Mouse (Mus musculus) embryo, embryonic 10 days (tissue): ENCODE measurements at regions not wholly inside any gene's neighbourhood (a gene's known extent, or its start where the extent isn't known, plus 50 kb on each side); places are given as distances from the start of the nearest gene placed in this dataset.
A peak's percentile ranks its signal among the peaks of the same experiment; 100 is the strongest.

Experiments used
- DNase-seq: peaks from one replicate; pipeline ENCODE4 v3.0.0-alpha.2; 2015; ENCODE audit warnings: low spot score

DNA sequence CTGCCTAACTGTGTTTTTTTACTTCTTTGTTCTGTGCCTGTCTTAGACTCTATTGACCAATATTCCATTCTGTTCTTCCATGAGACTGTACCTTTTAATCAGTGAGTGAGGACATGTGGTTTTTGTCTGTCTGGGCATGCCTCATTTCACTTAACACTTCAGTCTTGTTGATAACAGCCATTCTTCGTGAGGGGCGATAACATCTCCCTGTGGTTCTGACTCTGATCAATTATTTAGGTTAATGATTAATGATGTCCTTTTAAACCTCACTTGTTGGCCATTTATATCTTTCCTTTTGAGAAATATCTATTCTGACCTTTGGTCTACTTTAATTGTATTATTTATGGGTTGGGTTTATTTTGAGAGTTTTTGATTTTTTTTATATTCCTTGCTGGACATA is 496.0 kb downstream of the Cd109 start:
- peak; percentile 4 for DNase-seq

DNA sequence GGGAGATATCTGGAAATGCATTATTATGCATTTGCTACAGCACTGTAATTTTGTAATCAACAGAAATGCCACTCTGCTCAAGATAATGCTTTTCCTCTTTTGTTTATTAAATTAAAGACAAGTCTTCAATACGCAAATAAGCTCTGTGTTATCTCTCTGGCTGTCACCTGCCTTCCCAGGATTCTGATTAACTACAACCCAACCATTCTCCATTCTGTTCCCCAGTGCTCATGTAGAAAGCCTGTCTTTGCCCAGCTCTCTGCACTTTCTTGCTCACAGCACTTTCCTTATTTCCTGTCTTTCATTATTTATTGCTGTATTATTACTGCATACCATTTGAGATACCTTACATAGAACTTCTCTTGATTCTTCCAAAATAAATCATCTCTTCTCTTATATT is 525.6 kb downstream of the Cd109 start:
- no peak for DNase-seq

DNA sequence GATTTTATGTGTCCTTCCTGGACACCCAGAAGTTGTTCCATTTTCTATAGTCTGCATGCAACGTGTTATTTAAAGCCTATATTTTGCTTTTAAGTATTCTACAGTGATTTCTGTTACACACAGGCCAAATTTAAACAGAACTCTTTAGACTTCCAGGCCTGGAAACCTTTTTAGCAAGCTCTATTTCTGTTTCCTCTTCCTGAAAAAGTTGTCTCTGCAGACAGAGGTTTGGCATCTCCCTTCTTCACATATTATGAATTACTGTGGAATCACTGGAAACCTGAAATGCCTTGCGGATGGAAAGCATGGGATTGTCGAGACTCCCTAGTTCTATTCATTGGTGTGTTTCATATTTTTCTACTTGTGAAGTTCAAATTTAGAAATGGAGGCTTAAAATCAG is 530.7 kb downstream of the Cd109 start:
- DNase-seq = no peak

DNA sequence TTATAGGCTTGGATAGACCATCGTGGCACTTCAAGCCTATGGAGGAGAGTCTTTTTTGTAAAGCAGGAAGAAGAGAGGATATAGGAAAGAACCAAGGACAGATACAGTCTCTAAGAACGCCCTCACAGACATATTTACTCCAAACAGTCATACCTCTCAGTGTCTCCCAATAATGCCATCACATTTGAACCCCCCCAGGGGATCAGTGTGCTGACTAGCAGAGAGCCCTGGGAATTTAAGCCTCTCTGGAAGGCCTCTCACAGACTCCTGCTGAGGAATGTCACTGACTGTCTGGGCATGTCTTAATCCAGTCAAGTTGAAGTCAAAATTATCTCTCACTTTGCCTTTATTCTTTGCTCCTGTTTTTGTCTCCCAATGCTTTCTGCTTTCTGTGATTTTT is 550.2 kb downstream of the Cd109 start:
- DNase-seq = no peak

DNA sequence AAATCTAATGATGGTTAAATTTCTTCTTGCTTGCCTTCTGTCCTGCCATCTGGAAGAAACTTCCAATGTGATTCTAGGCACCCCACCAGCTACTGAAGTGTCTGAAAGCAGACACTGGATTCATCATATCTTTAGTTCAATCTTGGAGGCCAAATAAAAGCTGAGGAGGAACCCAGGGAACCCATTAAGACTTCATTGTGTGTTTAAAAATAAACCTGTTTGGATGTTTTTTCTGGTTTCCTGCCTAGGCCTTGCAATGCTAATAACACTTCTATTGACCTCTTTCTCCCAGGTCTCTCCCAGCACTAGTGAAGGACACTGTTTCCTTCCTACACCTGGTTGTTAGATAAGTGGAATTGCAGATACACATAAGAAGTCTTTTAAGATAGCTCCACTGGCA is 545.6 kb downstream of the Col12a1 start:
- DNase-seq = no peak

DNA sequence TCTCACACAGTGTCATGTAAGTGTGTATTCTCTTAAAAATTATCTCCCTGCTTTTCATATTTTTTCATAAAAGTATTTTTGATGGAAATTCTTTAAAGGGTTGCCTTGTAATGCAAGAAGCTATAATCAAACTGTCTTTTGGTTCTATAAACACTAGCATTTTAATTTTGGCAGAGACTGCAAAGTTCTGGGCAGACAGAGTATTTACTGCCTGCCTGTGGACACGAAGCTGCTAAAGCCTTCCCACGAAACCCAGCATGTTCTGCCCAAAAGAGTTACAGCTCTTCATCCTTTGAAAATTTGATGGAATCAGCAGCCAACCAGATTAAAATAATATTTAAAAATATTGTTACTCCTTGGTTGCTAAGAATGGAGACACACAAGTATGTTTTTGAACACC is 538.7 kb downstream of the Col12a1 start:
- no peak for DNase-seq

DNA sequence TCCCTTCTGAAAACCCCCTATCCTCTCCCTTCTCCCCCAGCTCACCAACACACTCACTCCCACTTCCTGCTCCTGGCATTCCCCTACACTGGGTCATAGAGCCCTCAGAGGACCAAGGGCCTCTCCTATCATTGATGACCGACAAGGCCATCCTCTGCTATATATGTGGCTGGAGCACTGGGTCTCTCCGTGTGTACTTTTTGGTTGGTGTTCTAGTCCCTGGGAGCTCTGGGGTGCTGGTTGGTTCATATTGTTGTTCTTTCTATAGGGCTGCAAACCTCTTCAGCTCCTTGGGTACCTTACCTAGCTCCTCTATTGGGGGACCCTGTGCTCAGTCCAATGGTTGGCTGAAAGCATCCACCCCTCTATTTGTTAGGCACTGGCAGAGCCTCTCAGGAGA is 523.2 kb downstream of the Col12a1 start:
- no peak for DNase-seq

DNA sequence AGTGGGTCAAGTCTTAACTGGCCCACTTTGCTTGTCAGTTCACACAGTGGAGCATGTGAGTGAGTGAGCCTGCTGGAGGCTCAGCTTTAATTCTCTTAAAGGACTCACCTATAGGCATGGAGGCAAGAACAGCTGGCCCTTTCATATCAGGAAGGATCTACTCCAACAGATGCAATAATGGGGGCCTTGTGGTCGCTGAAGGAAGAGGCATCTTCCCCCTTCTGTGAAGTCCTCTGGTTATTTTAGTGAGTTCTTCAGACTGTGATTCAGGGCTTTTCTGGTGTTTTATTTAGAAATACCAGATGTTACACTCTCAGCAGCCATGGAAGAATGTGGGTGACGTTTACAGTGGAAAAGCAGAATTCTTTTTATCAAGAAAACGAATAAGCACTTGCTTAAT is 516.9 kb downstream of the Col12a1 start:
- no peak for DNase-seq

DNA sequence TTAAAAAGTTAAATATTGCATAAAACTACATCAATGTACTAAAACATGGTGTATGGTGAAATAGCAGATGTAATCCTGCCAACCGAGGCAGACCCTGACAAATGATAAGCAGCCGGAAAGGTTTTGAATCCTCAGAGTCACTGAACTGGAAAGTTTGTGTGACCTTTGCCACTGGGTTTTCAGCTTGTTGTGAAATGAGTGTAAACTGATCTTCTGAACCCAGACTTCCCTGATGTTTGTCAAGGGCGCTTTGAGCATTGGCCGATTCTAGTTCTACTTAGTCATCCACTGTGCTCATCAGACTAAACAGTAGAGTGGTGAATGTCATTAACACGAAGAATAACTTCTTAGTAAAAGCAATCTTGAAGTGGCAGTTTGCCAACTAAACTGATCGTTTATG is 505.3 kb downstream of the Col12a1 start:
- DNase-seq = peak; percentile 77

DNA sequence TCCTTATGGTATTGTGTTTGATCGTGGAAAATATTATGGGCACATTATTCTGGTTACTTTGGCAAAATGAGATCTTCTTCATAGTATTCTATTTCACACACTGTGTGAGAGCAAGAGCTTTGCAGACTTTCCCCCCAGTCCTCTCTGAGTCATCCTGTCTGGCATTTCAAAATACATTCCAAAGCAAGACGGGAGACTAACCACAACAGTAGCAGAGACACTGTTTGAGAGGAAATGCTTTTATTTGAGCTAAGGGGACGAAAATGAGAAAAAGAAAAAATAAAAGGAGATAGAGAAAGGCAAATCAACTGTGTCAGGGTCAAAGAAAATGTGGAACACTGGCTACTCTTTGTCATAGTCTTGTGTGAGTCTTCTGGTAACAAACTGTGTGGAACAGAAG is 502.6 kb downstream of the Col12a1 start:
- DNase-seq = no peak

DNA sequence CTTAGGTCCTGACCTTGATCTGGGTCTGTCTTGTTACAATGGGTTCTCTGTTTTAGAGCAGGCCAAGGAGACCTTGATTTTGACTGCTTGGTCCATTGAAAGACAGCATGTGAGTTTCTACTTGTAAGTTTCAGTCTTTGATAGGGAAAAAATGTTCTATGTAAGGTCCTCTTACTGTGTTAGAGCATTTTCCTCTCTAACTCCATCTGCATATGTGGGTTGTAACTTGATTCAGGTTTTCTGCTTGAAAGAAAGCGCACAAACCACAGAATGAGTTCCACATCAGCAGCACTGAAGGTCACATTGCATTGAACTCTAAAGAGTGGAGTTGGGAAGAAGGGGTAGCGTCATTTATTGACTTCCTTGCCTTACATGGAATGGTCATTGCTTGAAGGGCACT is 502.2 kb downstream of the Col12a1 start:
- DNase-seq = no peak

DNA sequence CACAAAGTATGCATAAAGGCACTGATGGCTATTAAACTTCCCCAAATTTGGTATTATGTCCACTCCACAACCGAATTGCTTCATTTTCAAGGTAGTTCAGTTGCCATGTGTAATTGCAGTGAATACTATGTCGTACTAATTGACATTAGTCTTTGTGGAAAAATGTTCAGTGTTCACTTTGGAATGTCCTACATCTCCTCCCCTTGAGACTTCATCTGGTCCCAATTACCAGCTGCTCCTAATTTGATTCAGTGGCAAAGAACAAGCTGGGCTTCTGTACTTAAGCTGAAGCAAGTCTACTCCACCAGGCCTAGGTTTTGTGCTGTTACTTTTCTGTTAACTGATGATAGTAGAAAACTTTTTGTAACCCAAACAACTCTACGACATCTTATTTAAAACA is 485.6 kb downstream of the Col12a1 start:
- peak; percentile 54 for DNase-seq

DNA sequence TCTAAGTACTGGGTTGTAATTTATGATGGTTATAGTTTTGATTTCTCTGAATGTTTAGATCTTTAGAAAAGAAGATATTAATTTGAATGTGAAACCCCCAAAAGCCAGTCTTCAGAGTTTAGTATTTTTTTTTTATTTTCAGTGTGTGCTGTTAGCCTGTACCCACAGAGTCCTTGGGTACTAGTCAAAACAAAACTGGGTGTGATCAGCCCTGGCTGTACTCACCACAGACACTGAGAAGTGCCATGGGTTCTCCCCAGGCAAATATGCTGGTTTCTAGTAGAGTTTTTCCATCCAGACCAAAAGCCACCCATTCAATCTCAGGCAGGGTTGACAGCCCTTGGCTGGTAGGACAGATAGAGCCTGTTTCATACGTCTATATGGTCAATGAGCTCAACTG is 484.9 kb downstream of the Col12a1 start:
- no peak for DNase-seq

DNA sequence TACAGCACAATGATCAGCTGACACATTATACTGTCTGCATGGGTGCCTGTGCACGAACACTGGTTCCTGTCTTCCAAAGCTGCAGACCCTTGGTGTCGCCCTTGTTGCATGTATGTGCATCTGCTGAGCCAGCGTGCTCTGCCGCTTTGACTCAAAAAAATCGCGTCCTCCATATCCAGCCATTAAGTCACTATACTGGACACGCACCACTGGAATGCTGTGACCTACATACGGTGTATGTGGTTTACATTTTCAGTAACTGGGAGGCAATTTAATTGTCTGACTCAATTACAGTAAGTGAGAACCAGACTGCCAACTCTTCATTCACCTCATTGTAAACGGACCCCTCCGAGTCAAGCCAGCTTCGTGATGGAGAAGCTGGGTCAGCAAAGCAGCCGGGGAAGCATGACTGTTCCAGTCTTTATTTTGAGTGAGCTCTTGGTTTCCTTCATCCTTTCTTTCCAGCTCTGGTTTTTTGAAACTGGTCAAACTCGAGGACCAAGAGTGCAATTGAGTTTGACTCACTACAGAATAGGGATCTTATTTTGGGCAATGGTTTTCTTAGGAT is 448.9 kb downstream of the Col12a1 start:
- DNase-seq = no peak

DNA sequence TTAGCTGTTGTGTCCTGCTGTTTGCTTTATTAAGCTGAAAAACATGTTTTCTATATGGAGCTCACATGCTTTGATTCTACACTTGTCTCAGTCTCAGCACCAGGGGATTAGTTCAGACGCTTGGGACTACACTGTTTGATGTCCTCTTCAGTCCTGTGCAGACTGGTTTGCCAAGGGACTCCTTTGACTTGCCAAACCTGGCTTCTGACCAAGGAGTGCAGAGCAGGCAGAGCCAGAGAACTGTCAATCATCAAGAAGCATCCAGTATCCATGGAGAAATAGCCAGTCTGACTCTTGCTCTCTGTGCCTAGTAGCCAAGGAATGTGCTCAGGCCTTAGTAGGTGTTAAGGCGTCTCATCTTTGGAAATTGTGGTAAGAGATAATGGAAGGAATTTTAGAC is 448.4 kb downstream of the Col12a1 start:
- DNase-seq = no peak

DNA sequence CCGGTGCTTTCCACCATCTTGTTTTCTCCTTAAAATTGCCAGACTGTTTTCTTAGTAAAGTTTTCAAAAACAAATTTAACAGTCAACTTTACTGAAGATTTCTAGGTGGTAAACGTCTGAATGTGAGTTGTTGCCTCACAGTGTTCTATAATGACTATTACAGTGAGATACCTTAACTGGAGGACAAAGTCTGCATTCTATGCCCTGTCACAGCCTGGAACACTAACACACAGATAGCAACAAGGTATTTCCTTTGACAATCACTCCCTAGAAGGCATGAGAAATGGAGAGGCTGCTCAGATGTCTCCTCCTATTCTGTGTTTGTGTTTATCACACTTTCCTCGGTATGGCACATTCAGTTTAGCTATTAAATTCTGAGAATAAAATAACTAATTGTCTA is 430.8 kb downstream of the Col12a1 start:
- DNase-seq = no peak

DNA sequence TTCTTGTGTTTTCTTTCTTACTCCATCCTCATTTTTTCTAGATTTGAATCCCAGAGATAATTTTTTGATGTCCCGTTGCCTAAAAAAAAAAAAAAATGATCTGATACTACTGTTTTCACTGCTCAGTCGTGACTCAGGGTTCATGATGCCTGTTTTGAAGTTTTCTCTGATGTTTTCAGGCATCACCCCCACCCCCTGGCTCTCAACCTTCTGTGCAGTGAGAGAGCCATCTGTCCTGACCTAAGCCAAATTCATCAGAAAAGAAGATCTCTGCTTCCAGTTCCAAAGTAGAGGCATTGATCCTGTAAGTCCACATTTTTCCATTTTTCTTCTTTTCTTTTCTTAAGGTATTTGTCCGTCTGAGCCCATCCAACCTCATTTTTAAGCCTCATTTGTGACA is 423.3 kb downstream of the Col12a1 start:
- DNase-seq = no peak

DNA sequence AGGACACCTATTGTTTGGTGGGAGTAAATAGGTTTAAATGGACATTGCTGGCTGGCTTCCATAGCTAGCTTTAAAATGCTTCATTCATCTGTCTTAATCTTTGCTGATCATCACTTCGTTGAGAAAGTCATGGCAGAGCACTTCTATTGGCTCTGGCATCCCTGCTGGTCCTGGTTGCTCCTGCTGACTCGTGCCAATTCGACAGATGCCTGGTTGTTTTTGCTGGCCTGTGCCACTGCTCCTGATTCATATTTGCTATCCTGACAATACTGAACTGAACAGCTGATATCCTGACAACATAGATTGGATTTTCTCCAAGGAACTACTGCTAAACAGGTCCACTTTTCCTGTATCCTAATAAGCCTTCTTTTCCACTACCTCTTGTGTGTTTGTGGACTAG is 417.1 kb downstream of the Col12a1 start:
- DNase-seq = no peak

DNA sequence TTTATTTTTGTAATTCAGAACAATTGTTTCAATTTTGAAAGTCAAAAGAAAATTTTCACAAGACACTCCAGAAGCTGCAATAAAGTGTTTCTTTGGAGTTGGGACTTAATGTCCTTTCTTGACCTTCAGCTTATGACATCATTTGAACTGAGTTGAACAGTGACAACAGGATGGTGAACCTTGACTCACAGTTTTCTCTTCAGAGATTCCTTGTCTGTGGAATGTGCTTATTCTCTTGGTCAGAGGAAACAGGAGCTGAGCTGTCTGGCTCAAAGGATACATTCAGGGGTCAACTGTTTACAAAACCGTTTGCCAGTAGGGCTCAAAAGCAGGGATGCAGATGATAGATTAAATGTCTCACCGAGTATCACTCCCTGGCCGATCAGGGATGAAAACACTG is 408.0 kb downstream of the Col12a1 start:
- peak; percentile 8 for DNase-seq

DNA sequence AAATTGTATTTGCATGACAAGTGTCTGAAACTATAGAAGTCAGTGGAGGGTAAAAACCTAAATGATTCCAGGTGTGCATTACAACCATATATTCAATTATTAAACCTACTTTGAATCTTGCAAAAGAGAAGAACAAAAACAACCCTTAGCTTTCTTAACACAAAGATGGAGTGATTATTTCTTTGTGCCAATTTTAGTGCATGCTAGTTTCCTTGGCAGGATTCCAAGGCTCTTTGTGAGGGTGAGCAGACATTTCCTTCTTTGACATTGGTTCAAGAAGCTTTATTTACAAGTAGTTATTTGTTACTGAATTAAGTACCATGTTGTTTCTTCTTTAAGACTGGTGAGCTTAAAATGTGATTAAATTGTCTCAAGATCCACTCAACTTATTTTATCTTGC is 401.2 kb downstream of the Col12a1 start:
- DNase-seq = no peak

DNA sequence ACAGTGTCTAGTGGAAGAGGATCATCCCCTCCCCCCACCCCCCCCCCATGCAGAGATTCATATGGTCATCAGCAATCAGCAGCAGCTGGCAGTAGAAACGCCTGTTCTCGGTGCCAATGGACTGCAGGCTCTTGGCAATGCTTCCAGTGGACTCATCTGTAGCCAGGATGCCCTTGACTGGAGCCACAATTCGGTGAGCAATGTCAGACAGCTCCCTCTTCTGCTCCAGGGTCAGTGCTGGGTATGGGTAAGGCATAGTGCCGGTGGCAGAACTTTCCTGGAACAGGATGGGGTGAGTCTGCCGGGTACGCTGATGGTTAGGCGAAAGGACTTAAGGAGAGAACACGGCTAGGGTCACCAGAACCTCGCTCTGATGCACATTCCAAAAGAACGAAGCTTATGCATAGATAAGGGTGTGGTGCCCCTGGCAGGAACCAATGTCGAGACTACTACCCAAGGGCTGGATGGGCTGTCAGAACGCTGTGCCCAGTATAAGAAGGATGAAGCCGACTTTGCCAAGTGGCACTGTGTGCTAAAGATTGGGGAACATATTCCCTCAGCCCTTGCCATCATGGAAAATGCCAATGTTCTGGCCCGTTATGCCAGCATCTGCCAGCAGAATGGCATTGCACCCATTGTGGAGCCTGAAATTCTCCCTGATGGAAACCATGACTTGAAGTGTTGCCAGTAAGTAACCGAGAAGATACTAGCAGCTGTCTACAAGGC is 372.1 kb downstream of the Col12a1 start:
- DNase-seq = no peak

DNA sequence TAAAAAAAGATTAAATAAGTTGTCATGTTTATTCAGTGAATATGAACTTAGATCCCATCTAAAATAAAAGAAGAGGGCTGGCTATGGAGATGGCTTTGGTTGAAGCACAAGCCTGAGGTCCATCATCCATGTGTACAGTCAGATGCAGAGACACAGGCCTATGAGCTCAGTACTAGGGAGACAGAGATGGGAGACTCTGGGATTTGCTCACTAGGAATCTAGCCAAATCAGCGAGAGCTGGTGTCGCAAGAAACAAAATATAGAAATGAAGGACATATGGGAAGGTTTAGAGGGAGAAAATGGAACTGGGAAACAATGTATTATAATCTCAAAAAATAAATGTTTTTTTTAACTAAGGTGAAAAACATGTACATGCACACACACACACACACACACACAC is 326.6 kb downstream of the Col12a1 start:
- no peak for DNase-seq

DNA sequence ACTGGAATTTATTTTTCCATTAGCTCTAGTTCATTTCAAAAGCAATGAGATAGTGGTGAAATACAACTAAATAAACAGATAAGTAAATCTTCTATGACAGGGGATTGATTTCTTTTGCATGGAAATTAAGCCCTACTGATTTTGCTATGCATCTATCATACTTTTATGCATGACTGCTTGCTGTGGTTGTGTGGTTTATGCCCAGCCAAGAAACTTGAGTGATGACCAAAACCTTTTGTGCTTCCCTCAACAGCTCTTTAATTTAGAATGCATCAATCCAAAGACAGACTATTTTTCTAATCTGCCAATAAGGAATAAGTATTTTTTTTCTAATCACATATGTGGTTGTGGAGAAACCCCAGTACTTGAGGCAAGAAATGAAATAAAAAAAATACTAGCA is 303.6 kb downstream of the Col12a1 start:
- DNase-seq = no peak

DNA sequence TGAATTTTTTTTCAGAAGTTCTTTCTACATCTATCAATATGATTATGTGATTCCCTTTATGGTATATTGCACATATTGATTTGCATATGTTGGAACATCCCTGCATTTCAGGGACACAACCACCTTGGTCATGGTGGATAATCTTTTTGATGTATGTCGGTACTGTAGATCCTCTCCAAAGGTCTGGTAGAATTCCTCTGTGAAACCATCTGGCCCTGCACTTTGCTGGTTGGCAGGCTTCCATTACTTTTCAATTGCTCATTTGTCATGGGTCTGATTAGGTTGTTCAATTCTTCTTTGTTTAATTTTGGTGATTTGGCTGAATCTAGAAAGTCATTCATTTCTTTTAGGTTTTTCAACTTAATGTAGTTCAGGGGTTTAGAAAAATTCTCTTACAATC is 288.2 kb downstream of the Col12a1 start:
- no peak for DNase-seq
